Mouse (Mus musculus) inflammation-experienced regulatory T-cells, adult 6 months (primary cell): ENCODE results near the gene Mypn. TPM values are rescaled to one million over a fixed set of nuclear protein-coding genes. Genes with fewer than 3 reads are reported as not detected.
A peak's percentile ranks its signal among the peaks of the same experiment; 100 is the strongest.

Source experiments
- ATAC-seq: one replicate; pipeline ENCODE4 v1.8.0; 2017
- polyA plus RNA-seq, 3 experiments: library from polyadenylated mRNA; unstranded; fragments of 100-300 nt; shearing (Covaris generic); gene quantifications; one replicate each; pipeline ENCODE4 v1.2.1; 2017

Gene Mypn
- polyA plus RNA-seq, 3 experiments from 2014 or later = not detected

DNA sequence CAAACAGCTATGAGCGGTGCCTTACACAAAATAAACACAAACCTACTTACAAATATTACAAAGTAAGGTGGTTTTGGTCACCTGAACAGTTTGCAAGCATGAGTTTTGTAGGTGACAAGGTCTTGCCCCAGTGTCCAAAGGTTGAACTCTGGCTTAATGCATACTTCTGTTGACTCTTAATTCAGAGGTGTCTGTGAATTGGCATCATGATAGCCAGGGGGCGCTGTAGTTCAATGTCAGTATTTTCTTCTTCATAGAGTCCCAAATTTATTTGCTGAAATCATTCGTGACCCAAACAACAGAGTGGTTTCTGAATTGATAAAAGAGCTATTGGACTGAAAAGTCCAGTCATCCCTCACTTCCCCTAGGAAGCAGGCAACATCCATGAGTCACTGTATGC, 50.2 kb downstream of the Mypn start:
- peak; percentile 73 for ATAC-seq

DNA sequence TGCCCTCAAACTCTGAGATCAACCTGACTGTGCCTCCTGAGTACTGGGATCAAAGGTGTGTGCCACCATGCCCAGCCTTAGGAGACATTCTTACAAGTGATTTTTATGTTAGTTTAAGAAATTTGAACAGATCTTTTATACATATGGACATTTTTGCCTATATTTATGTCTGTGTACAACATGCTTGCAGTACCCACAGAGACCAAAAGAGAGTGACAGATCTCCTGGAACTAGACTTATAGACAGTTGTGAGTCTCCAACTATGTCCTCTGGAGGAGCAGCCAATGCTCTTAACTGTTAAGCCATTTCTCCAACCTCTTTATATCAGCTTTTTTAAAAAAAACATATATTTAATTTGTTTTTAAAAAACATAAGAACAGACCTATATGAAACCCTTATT, 51.4 kb downstream of the Mypn start:
- ATAC-seq = no peak

DNA sequence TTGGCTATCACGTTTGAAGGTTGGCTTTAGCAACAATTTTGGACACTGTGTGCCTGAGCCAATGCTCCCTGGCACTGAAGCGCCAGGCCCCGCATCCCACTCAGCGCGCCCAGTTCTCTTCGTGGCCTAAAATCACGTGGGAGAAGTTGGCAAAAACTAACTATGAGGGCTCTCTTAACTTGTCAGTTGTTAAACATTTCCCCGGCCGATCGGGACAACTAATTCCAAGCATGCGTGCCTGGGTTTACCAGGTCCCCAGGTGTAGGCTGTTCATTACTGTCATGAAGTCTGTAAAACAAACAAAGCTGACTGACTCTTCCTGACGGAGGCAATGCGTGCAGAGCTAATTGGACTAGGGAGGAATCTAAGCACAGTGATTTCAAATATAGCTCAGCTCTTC, 61.1 kb downstream of the Mypn start:
- ATAC-seq = no peak

DNA sequence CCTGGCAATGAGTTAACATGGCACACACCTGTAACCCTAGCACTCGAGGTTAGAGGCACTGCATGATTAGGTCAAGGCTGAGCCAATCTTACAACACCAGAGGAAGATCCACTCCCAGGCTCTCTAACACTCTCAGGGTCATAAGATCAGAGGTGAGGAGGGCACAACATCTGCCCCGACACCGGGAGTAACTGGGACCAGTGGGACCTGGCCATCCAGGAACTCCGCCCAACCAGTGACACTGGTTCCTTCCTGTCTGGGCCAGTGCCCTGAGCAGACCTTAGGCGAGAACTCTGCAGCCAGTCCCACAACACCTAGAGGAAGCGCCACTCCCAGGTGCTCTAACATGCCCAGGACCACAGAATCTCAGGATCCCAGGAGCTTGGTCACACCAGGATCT, 67.3 kb downstream of the Mypn start:
- ATAC-seq = no peak

DNA sequence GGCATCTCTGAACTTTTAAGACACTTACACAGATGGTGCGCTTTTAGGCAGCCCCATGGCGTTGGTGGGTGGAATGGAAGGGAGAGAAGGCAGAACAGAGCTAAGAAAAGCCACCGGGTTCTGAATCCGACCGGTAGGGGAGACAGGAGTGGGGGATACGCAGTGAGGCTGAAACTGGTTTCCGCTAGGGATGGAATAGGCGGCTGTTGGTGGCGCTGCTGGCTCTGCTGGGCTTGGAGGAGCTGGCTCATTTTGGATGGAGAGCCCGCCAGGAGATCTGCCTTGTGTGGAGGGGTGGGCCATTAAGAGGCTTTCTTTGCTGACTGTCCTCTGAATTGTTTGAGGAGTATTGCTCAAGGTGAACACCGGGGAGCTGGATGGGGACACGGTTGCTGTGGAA, 68.1 kb downstream of the Mypn start:
- no peak for ATAC-seq

DNA sequence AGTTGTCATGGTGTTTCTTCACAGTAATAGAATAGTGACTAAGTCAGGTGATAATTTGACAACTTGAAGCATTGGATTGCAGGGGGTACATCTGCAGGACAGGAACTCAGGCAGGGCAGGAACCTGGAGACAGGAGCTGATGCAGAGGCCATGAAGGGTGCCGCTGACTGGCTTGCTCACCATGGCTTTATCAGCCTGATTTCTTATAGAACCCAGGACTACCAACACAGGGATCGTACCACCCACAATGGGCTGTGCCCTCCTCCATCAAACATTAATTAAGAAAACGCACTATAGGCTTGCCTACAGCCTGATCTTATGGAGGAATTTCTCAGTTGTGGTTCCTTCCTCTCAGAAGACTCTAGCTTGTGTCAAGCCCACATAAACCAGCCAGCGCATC, 70.4 kb downstream of the Mypn start:
- ATAC-seq = no peak

DNA sequence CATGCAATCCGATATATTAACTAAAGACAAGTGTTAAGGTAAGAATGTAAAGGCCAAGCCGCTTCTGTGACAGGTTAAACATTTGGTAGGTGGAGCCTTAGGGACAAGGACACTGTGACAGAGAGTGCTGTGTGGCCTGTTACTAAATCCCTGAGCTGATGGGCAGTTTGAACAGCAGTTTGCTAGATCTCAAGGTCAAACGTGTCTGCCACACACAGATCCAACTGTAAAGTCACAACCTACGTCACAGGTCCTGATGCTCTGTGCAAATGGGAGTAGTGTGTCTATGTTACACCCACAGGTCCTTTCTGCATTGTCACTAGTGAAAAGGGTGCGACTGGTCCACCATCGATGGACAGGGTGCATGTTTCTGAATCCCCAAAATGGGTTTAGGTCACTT, 71.4 kb downstream of the Mypn start:
- ATAC-seq = no peak

DNA sequence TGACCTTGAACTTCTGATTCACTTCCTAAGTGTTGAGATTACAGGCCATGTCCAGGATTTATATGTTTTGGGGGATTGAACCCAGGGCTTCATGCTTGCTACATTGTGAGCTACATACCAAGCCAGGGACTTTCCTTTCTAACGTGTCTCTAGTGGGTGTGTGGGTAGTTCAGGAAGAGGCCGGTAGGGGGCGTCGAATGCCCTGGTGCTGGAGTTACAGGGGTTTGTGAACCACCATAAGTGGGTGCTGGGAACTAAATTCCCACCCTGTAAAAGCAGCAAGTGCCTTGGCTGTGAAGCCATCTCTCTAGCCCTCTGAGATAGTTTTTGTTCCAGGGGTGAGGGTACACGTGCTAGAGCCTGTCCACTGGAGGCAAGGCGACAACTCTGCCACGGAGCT, 73.3 kb downstream of the Mypn start:
- no peak for ATAC-seq

DNA sequence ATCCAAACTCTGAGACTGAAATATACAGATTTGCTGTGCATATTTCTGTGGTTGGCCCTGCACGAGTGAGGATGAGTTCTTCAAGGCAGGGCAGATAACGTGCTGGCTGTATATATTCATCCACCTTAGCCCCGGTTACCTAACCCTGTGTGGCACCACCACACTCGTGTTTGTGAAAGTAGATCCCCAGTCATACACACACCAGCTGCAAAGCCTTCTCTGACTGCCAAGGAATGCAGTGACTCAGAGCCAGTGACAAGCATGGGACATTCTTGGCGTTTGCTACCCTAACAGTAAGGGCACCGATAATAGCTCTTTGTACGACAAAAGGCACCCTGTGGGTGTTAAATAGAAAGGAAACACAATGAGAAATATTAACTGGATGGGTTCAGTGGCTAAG, 75.5 kb downstream of the Mypn start:
- ATAC-seq = no peak

DNA sequence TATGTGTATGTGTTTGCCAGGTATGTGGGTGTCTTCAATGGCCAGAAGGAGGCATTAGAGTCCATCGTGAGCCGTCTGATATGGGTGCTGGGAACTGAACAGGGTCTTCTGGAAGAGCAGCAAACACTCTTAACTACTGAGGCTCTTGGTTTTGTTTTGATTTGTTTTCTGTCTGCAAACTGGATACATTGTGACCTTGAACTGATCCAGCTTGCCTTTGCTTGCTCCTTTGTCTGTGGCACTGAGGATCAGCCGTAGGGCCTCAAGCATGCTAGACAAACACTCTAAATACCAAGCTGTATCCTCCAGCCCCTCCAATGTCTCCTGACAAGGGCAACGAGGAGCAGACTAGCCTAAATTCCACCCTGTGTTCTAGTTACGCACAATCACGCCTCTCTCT, 76.6 kb downstream of the Mypn start:
- no peak for ATAC-seq

DNA sequence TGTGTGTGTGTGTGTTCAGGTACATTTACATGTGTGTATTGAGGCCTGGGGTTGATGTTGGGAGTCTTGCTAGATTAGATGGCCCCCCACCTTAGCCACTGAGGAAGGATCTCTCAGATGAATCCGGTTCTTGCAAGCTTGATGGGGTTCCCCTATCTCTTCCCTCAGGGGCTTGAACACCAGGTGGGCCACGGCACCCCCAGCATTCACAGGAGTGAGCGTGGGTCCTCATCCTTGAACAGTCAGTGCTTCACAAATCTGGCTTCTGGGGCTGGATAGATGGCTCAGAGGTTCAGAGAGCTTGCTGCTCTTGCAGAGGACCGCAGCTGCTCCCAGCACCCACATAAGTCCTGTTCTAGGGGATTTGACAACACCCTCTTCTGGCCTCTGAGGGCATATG, 77.6 kb downstream of the Mypn start:
- ATAC-seq = no peak

DNA sequence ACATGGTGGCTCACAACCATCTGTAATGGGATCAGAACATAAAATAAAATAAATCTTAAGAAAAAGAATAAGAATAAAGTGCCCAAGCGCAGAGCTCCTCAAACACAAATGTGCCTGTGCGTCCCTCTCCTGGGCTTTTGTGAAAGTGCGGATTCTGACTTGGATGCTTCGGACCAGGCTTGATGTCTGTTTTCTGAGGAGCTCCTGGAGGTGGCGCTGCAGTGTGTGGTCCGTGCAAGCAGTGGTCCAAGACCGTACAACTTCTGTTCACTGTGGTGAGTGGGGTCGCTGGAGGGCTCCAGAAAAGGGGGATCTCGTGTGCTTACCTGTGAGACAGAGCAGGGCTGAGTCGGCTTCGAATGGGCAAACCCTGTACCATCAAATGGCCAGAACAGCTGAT, 78.4 kb downstream of the Mypn start:
- no peak for ATAC-seq

DNA sequence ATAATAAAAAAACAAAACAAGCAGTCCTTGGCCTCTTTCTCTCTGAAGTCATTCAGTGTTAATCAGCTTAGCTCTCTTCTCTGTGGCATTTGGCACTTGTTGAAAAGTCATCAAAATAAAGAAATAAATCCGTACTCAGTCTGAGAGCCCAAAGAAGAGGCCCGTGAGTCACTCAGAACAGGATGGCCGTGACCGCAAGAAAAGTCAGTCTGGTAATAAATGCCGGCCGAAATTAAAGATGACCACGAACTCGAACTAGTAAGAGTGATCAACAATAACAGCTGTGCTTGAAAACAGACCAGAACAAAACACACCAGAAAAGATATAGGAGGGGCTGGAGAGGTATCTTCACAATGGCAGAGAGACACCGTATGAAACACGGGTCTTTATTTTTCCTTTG, 79.7 kb downstream of the Mypn start:
- no peak for ATAC-seq

DNA sequence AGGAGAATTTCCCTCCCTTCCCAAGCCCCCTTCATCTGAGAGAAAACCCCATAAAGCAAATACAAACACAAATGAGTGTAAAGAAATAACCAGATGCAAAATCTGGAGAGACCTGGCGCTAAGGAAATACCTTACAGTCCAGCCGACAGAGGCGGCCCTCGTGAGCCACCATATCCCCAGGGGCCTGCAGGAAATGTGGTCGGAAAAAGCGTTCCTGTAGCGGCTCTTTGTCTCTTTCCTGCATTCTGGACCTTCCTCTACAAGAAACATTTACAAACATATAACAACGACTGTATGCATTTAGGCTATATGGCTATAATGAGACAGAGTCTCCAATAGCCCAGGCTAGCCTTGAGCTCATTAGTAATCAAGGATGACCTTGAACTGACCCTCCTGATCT, 80.6 kb downstream of the Mypn start:
- ATAC-seq = no peak

DNA sequence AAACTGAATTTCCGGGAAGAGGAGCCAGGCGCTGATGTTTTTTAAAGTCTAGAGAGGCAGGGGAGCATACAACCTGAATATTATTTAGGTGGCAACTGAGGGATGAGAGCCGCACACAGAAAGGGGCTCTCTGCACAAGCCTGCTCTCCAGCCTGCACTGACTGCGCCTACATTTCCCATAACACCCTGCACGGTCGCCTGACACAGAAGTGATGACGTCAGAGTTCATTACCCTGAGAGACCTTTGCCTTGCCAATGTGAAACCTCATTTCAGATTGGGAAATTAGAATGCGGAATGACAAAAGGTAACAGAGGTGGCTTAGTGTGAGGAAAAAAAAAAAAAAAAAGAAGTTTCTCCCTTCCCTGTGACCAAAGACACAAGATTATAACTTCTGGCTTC, 81.2 kb downstream of the Mypn start:
- ATAC-seq = no peak

DNA sequence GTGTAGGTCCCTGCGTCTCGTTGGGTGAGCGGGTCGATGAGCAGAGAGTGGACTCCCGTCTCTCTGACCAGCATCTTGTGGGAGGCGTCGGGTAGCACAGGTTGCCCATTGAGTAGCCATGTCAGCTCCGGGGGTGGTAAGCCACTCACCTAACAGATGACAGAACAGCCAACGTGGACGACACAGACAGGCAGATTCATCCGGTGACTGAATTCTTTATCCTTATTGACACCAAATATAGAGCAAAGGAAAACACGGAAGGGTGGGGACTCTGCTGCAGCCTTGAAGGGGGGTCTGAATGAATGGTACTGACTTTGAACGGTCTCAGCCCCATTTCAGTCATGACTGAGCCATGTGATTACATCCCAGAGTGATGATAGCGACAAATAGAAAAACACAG, 81.8 kb downstream of the Mypn start:
- no peak for ATAC-seq

DNA sequence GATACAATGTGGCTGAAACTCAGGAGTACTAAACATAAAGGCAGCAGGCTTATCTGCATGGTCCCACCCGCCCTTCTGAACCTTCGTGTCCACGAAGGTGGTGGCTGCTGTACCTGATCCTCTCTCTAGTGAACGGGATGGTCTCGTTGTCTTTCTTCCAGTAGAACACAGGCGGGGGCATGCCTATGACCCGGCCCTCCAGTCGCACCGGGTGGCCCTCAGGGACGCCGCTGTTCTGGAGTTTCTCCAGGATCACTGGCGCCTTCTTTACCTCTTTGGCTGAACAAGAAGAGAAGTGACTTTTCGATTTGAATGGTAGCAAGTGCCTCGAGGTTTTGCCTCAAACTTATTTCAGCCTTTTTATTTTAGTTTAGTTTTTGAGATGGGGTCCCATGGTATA, 83.8 kb downstream of the Mypn start:
- no peak for ATAC-seq

DNA sequence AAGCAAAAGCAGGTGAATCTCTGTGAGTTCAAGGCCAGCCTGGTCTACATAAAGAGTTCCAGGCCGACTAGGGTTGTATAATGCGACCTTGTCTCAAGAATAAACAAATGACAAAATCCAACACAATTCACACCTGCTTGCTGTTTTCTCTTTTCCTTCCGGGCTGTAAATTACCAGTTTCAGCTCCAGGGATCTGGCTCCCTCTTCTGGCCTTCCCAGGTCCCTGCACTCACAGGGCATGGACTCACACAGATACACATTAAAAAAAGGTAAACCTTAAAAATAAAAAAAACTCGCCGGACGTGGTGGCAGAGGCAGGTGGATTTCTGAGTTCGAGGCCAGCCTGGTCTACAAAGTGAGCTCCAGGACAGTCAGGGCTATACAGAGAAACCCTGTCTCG, 86.2 kb downstream of the Mypn start:
- ATAC-seq = no peak

DNA sequence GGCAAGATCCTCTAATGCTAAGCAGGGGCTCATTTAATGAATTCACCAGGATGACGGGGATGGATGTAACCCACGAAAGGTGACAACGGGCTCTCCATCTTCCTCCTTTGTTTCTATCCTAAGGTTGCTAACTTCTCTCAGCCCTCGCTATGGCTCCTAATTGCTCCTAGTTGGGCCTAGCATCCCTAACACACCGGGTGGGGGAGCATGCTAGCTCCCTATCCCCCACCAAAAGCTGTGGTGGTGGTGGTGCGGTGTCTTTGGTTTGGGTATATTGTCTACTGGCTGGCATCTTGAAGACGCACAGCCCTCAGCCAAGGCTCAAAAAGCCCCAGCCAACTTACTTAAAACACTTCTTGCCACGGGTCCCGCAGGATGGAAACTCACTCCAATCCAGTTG, 87.4 kb downstream of the Mypn start:
- no peak for ATAC-seq

DNA sequence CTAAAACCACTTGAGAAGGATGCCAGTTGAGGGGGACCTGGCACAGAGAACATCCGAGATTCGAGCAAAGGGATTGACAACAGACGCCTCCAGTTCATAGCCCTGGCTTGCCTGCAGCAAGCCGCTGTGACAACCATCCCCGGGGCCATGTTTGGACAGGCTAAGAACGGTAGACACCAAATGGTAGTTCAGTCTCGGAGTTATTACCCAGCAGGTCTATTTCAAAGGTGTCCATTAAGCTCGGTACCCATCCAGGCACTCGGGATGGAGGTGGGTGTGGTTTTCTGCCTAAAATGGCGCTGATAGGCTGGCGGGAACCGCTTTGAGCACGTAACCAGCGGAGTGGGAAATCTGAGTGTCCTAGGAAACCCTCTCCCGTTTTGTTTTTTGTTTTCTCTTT, 87.9 kb downstream of the Mypn start:
- ATAC-seq = no peak

DNA sequence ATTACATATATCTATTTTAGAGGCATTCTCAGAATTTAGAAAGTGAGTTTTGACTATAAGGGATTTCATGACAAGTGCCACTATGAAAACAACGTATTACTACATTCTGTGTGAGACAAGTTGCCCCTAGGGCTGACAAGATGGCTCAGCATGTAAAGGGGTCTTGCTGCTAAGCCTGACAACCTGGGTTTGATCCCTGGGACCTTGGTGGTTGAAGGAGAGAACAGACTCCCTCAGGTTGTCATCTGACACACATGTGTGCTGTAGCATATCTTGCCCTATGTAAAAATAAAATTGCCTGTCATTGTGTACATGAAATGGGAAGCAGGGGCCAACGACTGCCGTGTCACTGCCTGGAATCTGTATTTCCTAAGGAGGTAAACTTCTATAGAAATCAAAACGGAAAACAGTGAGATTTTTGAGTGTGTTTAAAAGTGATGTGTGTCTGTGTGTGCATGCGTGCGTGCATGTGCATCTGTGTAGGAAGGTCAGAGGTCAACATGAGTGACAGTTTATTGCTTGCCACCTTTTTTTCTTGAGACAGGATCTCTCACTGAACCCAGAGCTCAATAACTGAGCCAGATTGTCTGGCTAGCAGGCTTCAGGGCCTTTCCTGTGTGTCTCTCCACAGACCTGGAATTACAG, 89.9 kb downstream of the Mypn start:
- no peak for ATAC-seq

DNA sequence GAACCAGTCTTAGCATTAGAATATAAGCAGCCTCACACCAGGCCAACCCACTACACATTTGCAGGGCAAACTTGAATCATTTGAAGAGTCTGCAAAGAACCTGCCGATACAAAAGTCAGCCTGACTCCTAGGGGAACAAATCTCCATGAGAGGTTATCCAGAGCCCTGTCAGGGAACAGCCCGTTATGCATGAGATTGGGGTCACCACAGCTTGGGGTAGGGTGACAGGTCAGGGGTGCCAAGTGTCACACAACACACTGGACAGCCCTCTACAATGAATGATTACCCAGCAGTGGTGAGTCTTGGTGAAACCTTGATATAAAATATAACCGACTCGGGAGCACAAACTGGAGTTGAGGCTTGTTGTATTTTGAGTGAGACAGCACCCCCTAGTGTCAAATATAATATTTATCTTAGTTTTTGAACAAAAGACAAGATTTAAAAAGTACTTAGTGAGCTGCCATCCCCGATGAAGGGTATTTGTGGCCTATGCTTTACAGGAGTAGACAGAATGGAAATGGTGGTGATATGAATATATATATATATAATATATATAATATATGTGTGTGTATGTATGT, 90.6 kb downstream of the Mypn start:
- no peak for ATAC-seq

DNA sequence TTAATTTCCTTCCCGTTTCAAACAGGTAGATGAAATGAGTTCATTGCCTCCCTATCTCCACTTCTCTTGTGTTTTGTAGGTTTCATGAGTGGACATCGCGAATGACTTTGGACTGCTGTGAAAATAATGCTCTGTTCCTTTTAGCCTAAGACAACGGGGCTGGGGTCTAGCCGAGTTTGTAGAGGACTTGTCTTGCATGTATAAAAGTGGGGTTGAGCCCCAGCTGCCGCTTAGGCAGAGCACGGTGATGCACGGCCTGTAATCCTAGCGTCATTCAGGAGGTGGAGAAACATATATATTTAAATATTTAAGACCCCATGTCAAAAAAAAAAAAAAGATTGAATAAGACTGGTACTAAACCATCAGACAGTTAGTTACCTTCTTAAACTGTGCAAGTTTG, 103.1 kb downstream of the Mypn start:
- ATAC-seq = no peak

DNA sequence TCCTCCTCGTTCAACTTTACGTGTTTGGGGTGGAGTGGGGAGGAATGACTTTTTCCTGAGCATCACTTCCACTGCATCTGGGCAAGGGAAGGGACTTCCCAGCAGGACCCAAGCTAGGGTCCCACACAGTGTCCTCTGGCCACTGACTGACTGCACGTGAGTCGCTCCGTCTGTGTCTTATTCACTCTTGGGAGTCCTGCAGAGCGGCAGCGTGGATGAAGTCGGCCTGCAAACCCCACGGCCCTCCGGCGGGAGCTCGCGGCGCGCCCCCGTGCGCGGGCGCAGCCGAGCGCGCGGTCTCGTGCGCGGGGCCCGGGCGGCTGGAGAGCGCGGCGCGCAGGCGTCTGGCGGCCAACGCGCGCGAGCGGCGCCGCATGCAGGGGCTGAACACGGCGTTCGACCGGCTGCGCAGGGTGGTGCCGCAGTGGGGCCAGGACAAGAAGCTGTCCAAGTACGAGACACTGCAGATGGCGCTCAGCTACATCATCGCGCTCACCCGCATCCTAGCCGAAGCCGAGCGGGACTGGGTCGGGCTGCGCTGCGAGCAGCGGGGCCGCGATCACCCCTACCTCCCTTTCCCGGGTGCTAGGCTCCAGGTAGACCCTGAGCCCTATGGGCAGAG, 103.7 kb downstream of the Mypn start:
- ATAC-seq = no peak

DNA sequence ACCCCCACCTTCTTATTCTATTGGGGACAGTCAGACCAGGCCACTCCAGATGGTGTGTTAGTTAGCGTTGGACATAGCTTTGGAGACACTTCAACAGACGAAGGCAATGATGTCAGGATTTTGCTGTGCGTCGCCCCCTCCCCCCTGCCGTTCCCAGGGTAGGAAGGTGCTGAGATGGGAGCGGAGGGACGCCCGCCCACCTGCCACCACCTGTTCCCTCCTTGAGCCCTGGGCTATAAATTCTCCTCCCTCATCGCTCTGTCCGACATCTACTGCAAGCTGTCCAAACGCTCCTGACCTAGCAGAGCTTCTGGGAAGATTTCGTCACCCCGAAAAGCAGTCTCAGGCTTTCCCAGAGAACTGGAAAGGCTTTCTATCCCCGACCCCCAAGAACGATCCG, 104.2 kb downstream of the Mypn start, which contains the start of gene Atoh7:
Gene Atoh7, plus strand, starts transcription at position 131 of the 400 bp plus-strand sequence.
- ATAC-seq = no peak
